Mouse (Mus musculus) mouse trophoblast stem cell (cell line): ENCODE data around the gene Cpne8.
"Not testable (repeated sequence)": the region's sequence is repeated elsewhere in the genome, so short reads cannot be mapped to it uniquely, and the experiment has no call there.

Experiments used
- in situ Hi-C, 2 experiments: fragments of 300-500 bp; cut with MseI, MboI; formaldehyde crosslinking; loops; 2 replicates in 1 of 2; 3 replicates in 1 of 2; pipeline ENCODE4 v1.15.1; 2025

The Cpne8 gene

DNA sequence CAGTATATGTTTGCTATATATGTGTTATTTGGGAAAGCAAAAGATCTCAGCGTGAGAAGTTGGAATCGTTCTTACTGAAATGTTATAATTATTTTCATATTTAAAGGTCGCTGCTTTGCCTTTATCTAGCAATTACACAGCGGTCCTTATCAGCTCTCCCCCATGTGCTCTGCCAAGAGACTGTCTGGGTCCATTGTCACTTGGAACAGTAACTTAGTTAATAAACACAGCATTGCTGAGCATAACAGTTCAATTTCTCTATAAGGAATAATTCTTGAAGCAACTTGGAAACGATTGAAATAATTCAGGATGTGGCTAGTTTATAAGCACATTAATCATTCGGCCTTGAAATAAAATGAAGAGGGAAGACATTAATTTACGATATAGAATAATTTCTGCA lies 189.0 kb downstream of the Cpne8 start:
- in situ Hi-C loops: no loop called here

DNA sequence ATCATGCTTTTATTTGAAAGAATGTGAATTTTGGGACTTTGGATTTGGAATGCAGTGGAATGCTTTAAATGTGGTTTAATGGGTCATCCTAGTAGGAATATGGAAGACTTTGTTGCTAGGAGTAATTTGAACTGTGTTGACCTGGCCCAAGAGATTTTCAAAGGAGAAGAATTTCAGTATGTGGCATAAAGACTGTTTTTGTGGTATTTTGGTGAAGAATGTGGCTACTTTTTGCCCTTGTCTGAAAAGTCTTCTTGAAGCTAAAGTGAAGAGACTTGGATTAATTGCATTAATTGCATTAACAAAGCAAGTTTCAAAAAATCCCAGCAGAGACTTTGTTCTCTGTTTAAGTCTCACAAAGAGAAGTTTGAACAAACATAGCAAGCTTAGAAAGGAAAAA lies 208.7 kb downstream of the Cpne8 start:
- in situ Hi-C loops: not testable (repeated sequence)

DNA sequence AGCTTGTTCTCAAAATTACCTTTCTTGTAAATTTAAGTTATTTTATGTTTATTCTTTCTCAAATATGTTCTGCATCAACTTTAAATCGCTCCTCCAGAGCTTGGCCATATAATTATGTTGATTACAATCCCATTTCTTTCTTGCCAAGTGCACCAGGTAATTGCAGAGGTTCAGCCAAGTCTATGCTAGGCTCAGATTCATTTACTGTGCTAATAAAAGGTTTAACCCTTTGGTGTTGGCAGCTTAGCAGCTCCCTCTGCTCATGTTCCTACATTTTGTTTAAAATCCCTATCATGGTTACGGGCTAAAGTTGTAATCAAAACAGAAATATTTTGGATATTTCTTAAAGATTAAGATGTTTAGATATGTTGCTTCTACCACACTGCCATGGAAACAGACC lies 216.0 kb downstream of the Cpne8 start:
- in situ Hi-C loops: no loop called here

DNA sequence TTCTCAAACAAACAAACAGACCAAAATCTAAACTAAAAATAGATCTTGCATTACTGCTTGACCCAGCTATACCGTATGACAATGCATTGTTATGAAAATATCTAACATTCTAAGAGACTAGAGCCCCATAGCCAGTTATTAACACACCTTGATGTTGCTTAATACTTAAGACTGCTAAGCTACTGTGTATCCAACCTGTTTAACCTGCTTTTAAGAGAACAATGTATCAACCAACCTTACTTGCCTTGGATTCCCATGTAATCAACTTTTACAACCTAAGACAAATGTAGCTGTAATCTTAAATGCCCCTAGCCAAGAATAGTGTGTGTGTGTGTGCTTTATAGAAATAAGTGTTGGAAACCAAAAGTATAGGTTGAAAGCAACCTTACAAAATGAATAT lies 233.2 kb downstream of the Cpne8 start:
- in situ Hi-C loops: no loop called here
